In genomic region chr14:60635911-60636607, GRCm38 (mm10) we compare ENCODE assay signal across 8 mouse cellular contexts. TPM values are rescaled to one million over a fixed set of nuclear protein-coding genes. Genes with fewer than 3 reads are reported as not detected.
A peak's percentile ranks its signal among the peaks of the same experiment; 100 is the strongest.
DNase-seq lines count a peak whose midpoint lies in the region; ATAC-seq and TF ChIP-seq lines count a peak whose summit lies in the region.

No protein-coding gene starts in this region.

- no peak for TF ChIP-seq EP300 in heart, postnatal 0 days (IDR thresholded peaks at IDR 0.05; ENCODE audit: low read depth)

- no peaks in the 10 kb centered on the region for H3K27me3 ChIP-seq in lung, embryonic 14.5 days (ENCODE audit: insufficient read depth, low read length)
- H3K27me3 ChIP-seq in heart, postnatal 0 days (ENCODE audit: control insufficient read depth, insufficient read depth, low read length): peaks cover 27% of the 10 kb centered on the region
- no peaks in the 10 kb centered on the region for H3K27me3 ChIP-seq in limb, embryonic 11.5 days (ENCODE audit: control insufficient read depth, insufficient read depth, low read length)
- no peaks in the 10 kb centered on the region for H3K27me3 ChIP-seq in neural tube, embryonic 15.5 days (replicated peaks)

- WGBS in lung, embryonic 14.5 days: 12% methylated on average over 14 of the region's 14 CpGs
- WGBS in heart, postnatal 0 days: 28% methylated on average over 14 of the region's 14 CpGs
- 8% methylated on average over 14 of the region's 14 CpGs for WGBS in limb, embryonic 11.5 days
- WGBS in neural tube, embryonic 15.5 days: 6% methylated on average over 14 of the region's 14 CpGs

- peaks cover 3% of the 10 kb centered on the region; the same call in 1 of the 2 replicates for H3K4me1 ChIP-seq in lung, embryonic 14.5 days (ENCODE audit: insufficient read depth)
- H3K4me1 ChIP-seq in heart, postnatal 0 days (ENCODE audit: control insufficient read depth, insufficient read depth): peaks cover 16% of the 10 kb centered on the region; the same call in 1 of the 2 replicates
- H3K4me1 ChIP-seq in limb, embryonic 11.5 days (ENCODE audit: control insufficient read depth, insufficient read depth, low read length): peaks cover 11% of the 10 kb centered on the region; the same call in 1 of the 2 replicates
- peaks cover 48% of the 10 kb centered on the region for H3K4me1 ChIP-seq in neural tube, embryonic 15.5 days

- H3K4me2 ChIP-seq in lung, embryonic 14.5 days: peak overlapping the region; percentile 94
- peak overlapping the region; percentile 96 for H3K4me2 ChIP-seq in heart, postnatal 0 days (ENCODE audit: low read depth, low read length)
- peak overlapping the region; percentile 97 for H3K4me2 ChIP-seq in limb, embryonic 11.5 days (ENCODE audit: low read depth, severe bottlenecking)
- H3K4me2 ChIP-seq in neural tube, embryonic 15.5 days: peak overlapping the region; percentile 100

- no peaks in the 10 kb centered on the region for H3K36me3 ChIP-seq in lung, embryonic 14.5 days (ENCODE audit: insufficient read depth)
- no peaks in the 10 kb centered on the region for H3K36me3 ChIP-seq in heart, postnatal 0 days (replicated peaks; ENCODE audit: control insufficient read depth, insufficient read depth, low read length)
- H3K36me3 ChIP-seq in limb, embryonic 11.5 days (ENCODE audit: control insufficient read depth, insufficient read depth, low read length): no peaks in the 10 kb centered on the region
- no peaks in the 10 kb centered on the region for H3K36me3 ChIP-seq in neural tube, embryonic 15.5 days

- peak; percentile 32 for DNase-seq in lung, embryonic 14.5 days
- no peak for DNase-seq in lung, postnatal 25 days (ENCODE audit: low spot score)
- DNase-seq in heart, postnatal 0 days (ENCODE audit: low spot score): no peak
- DNase-seq in limb, embryonic 11.5 days (ENCODE audit: low spot score): no peak
- DNase-seq in frontal cortex, postnatal 14 days (ENCODE audit: low spot score in 2 of 2): no peak
- DNase-seq in T-cell, adult 2 months (ENCODE audit: low spot score): no peak
- DNase-seq in lung, postnatal 14 days: no peak

- peak overlapping the region; percentile 59 for H3K4me3 ChIP-seq in lung, embryonic 14.5 days (ENCODE audit: low read depth, low read length)
- peak overlapping the region; percentile 67 for H3K4me3 ChIP-seq in heart, postnatal 0 days (ENCODE audit: low read depth, low read length)
- peak overlapping the region; percentile 61 for H3K4me3 ChIP-seq in limb, embryonic 11.5 days (ENCODE audit: low read depth, low read length)
- H3K4me3 ChIP-seq in neural tube, embryonic 15.5 days (replicated peaks): peak overlapping the region; percentile 72

- no peaks in the 10 kb centered on the region for H3K9me3 ChIP-seq in lung, embryonic 14.5 days (ENCODE audit: low read depth, low read length)
- no peaks in the 10 kb centered on the region for H3K9me3 ChIP-seq in heart, postnatal 0 days (replicated peaks; ENCODE audit: control insufficient read depth, low read length)
- H3K9me3 ChIP-seq in limb, embryonic 11.5 days (ENCODE audit: control insufficient read depth, low read length): no peaks in the 10 kb centered on the region
- no peaks in the 10 kb centered on the region for H3K9me3 ChIP-seq in neural tube, embryonic 15.5 days (replicated peaks)

- no peak for TF ChIP-seq CTCF in lung, embryonic 14.5 days (IDR thresholded peaks at IDR 0.05; ENCODE audit: low read depth)
- TF ChIP-seq CTCF in heart, postnatal 0 days (IDR thresholded peaks at IDR 0.05; ENCODE audit: low read depth): no peak

- H3K9ac ChIP-seq in lung, embryonic 14.5 days: peak overlapping the region; percentile 58; the same call in 1 of the 2 replicates
- H3K9ac ChIP-seq in heart, postnatal 0 days (replicated peaks; ENCODE audit: low read depth, low read length): no peak overlapping the region
- H3K9ac ChIP-seq in limb, embryonic 11.5 days (ENCODE audit: low read length): no peak overlapping the region
- H3K9ac ChIP-seq in neural tube, embryonic 15.5 days (replicated peaks): no peak overlapping the region

- no peak overlapping the region for H3K27ac ChIP-seq in lung, embryonic 14.5 days (ENCODE audit: low read depth)
- H3K27ac ChIP-seq in heart, postnatal 0 days (ENCODE audit: low read depth): no peak overlapping the region
- no peak overlapping the region for H3K27ac ChIP-seq in limb, embryonic 11.5 days (replicated peaks; ENCODE audit: low read depth, low read length)
- no peak overlapping the region for H3K27ac ChIP-seq in neural tube, embryonic 15.5 days (replicated peaks)

- ATAC-seq in lung, embryonic 14.5 days (ENCODE audit: insufficient read depth): no peak
- ATAC-seq in heart, postnatal 0 days (ENCODE audit: insufficient read depth, low read depth): no peak
- no peak for ATAC-seq in limb, embryonic 11.5 days (ENCODE audit: insufficient number of reproducible peaks, low FRiP score, low TSS enrichment, low read depth)
- no peak for ATAC-seq in neural tube, embryonic 15.5 days (ENCODE audit: low FRiP score)

RNA-seq across cellular contexts. Expression of gene Spata13, which starts 2.3 kb away (rescaled TPM):
- 14.2 and 14.3 TPM in 2 replicates for polyA plus RNA-seq in lung, embryonic 14.5 days (2014; fragmentation: Nextera tagmentation; extraction: Ambion mirVana)
- total RNA-seq in heart, postnatal 0 days (2014; rRNA removed; ENCODE audit: low replicate concordance): 28.2 and 50.9 TPM in 2 replicates
- polyA plus RNA-seq in heart, postnatal 0 days (2015; fragmentation: Nextera tagmentation; extraction: Ambion mirVana): 9.5 and 13.9 TPM in 2 replicates
- 10.8 and 16.1 TPM in 2 replicates for polyA plus RNA-seq in limb, embryonic 11.5 days (2014; fragmentation: Nextera tagmentation; extraction: Ambion mirVana)
- polyA plus RNA-seq in neural tube, embryonic 15.5 days (2015; fragmentation: Nextera tagmentation; extraction: Ambion mirVana): 22.7 and 22.9 TPM in 2 replicates
